Mouse (Mus musculus) neural tube, embryonic 11.5 days (tissue): ENCODE measurements around the gene Ddx11. TPM values are rescaled to one million over a fixed set of nuclear protein-coding genes. Genes with fewer than 3 reads are reported as not detected.
A peak's percentile ranks its signal among the peaks of the same experiment; 100 is the strongest.

Experiments used
- ATAC-seq: fragments of 200-750 bp; cut with Nextera tagmentation; 2 replicates; pipeline ENCODE4 v1.8.0; 2017; ENCODE audit warnings: moderate number of reproducible peaks, mild to moderate bottlenecking, moderate TSS enrichment, moderate library complexity; ENCODE audit not compliant: insufficient read depth, low FRiP score, low TSS enrichment
- DNase-seq: peaks from one replicate; pipeline ENCODE4 v3.0.0-alpha.2; 2015; ENCODE audit warnings: low spot score
- H3K27ac ChIP-seq: fragments of 300-500 bp; sonication (generic); 2 replicates; pipeline ENCODE4 v1.5.1; 2014; ENCODE audit warnings: low read depth, mild to moderate bottlenecking, low read length
- H3K27me3 ChIP-seq: fragments of 300-500 bp; sonication (generic); 2 replicates; pipeline ENCODE4 v1.6.1; 2014; ENCODE audit warnings: mild to moderate bottlenecking, low read length, mixed read lengths; ENCODE audit not compliant: control insufficient read depth, insufficient read depth
- H3K36me3 ChIP-seq: fragments of 300-500 bp; sonication (generic); 2 replicates; pipeline ENCODE4 v1.6.1; 2014; ENCODE audit warnings: mild to moderate bottlenecking, low read length, moderate library complexity, mixed read lengths; ENCODE audit not compliant: control insufficient read depth, insufficient read depth
- H3K4me1 ChIP-seq: fragments of 300-500 bp; sonication (generic); 2 replicates; pipeline ENCODE4 v1.6.1; 2014; ENCODE audit warnings: low read length, mixed read lengths; ENCODE audit not compliant: control insufficient read depth, insufficient read depth
- H3K4me2 ChIP-seq: fragments of 300-500 bp; sonication (generic); 2 replicates; pipeline ENCODE4 v1.6.1; 2014; ENCODE audit warnings: low read depth, mild to moderate bottlenecking, moderate library complexity
- H3K4me3 ChIP-seq: fragments of 300-500 bp; sonication (generic); 2 replicates; pipeline ENCODE4 v1.5.1; 2014; ENCODE audit warnings: low read depth, low read length
- H3K9ac ChIP-seq: fragments of 300-500 bp; sonication (generic); 2 replicates; pipeline ENCODE4 v1.6.1; 2014; ENCODE audit warnings: mild to moderate bottlenecking, low read length
- H3K9me3 ChIP-seq: fragments of 300-500 bp; sonication (generic); 2 replicates; pipeline ENCODE4 v1.6.1; 2016; ENCODE audit warnings: low read length; ENCODE audit not compliant: control insufficient read depth
- WGBS: fragments of 180-500 bp; shearing (Covaris S2); extraction: QIAGEN DNeasy Blood & Tissue Kit; methylation state at CpG from one replicate; pipeline ENCODE4 v1.1.7; 2014; 5-methylcytosine and 5-hydroxymethylcytosine counted together
- polyA plus RNA-seq: library from polyadenylated mRNA; unstranded; fragments of >200 nt; fragmentation: Nextera tagmentation; extraction: Ambion mirVana; gene quantifications from 2 replicates; pipeline ENCODE4 v1.2.1, GENCODE M21; 2014

The Ddx11 gene
- polyA plus RNA-seq, result 16.0 and 16.9 TPM in 2 replicates

DNA sequence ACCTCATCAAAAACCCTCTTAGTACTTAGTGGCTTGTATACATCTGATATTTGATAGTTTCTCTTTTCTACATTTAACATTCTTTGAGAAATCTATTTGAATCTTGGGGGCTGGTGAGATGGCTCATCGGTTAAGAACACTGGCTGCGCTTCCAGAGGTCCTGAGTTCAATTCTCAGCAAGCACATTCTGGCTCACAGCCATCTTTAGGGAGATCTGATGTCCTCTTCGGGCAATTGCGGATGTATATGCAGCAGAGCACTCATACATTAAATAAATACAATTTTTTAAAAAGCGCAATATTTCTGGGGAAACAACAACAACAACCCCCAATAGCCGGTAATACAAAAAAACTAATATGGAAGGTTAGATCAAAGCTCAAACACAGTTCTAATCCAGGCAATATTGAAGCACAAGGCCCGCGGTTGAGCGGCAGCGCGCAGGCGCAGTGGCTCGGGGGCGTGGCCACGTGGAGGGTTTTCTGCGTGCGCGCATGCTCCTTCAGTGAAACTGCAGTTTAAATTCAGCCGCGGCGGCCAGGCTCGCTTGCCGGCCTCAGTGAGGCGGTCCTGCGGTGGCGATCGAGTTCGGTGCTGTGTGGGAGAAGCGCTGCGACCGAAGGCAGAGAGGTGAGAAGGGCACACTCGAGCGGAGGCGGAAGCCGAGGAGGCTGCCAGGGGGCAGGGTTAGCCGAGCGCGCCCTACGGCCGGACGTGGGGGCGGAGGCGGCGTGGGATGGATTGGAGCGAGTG lies at the start of gene Ddx11:
Gene Ddx11, plus strand, starts transcription at position 455 of the 750 bp plus-strand sequence.
- peak; percentile 71 for ATAC-seq
- peak within 1 kb of the TSS; percentile 75 for H3K27ac ChIP-seq
- peak within 1 kb of the TSS; percentile 46 for H3K4me2 ChIP-seq
- H3K27me3 ChIP-seq, result no peaks in the 10 kb centered on the region
- H3K4me3 ChIP-seq, result peak within 1 kb of the TSS; percentile 75
- DNase-seq, result peak; percentile 96
- peak within 1 kb of the TSS; percentile 73 for H3K9ac ChIP-seq
- no peaks in the 10 kb centered on the region for H3K4me1 ChIP-seq
- WGBS, result 6% methylated on average over 45 of the region's 45 CpGs
- H3K9me3 ChIP-seq, result no peaks in the 10 kb centered on the region
- H3K36me3 ChIP-seq, result peaks cover 6% of the 10 kb centered on the region

DNA sequence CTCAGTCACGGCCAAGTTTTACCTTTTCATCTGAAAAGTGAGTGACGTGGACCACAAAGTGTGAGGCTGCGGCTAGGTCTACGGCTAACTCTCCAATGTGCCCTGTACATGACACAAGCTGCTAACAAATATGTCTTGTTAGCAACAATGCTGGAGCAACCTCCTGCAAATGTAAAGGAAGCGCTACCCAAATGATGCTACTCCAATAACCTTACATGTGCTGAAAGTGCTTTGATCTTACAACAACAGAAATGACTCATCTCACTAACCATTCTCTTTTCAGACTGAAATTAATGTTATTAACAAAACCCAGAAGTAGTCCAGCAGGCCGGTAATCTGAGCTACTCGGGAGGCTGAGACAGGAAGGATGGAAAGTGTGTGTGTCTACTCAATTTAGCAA lies 49.3 kb upstream of the Ddx11 start:
- H3K9ac ChIP-seq, result no peak overlapping the region
- H3K27me3 ChIP-seq, result no peaks in the 10 kb centered on the region
- no peak overlapping the region for H3K27ac ChIP-seq
- H3K36me3 ChIP-seq, result no peaks in the 10 kb centered on the region
- peaks cover 11% of the 10 kb centered on the region; the same call in 1 of the 2 replicates for H3K4me1 ChIP-seq
- H3K4me3 ChIP-seq, result no peak overlapping the region
- no peak overlapping the region for H3K4me2 ChIP-seq
- WGBS, result 88% methylated on average over 7 of the region's 7 CpGs
- DNase-seq (no peak), ATAC-seq (no peak)
- no peaks in the 10 kb centered on the region for H3K9me3 ChIP-seq

DNA sequence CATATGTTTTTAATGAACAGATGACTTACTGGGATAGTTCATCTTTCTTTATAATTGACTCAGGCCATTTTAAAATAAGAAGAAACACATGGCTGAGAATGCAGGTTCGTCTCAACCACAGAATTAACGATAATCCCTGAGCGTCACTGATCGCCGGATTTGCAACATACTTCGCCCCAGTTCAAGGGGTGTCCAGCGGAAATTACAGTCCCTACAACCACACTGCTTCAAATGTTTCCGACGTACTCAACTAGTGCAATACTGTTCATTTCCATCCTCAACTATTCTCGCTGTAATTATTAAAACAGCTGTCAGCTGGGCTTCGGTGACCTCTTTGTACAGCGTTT lies 47.5 kb upstream of the Ddx11 start:
- Histone ChIP-seq H3K27ac (no peak overlapping the region), H3K4me2 (peak overlapping the region; percentile 81), H3K9ac (peak overlapping the region; percentile 76), H3K9me3 (no peaks in the 10 kb centered on the region), H3K4me3 (peak overlapping the region; percentile 96), H3K4me1 (peaks cover 11% of the 10 kb centered on the region; the same call in 1 of the 2 replicates), H3K36me3 (peaks cover 3% of the 10 kb centered on the region; the same call in 1 of the 2 replicates), H3K27me3 (no peaks in the 10 kb centered on the region)
- WGBS, result 10% methylated on average over 12 of the region's 12 CpGs
- DNase-seq, result peak; percentile 12
- ATAC-seq, result no peak

DNA sequence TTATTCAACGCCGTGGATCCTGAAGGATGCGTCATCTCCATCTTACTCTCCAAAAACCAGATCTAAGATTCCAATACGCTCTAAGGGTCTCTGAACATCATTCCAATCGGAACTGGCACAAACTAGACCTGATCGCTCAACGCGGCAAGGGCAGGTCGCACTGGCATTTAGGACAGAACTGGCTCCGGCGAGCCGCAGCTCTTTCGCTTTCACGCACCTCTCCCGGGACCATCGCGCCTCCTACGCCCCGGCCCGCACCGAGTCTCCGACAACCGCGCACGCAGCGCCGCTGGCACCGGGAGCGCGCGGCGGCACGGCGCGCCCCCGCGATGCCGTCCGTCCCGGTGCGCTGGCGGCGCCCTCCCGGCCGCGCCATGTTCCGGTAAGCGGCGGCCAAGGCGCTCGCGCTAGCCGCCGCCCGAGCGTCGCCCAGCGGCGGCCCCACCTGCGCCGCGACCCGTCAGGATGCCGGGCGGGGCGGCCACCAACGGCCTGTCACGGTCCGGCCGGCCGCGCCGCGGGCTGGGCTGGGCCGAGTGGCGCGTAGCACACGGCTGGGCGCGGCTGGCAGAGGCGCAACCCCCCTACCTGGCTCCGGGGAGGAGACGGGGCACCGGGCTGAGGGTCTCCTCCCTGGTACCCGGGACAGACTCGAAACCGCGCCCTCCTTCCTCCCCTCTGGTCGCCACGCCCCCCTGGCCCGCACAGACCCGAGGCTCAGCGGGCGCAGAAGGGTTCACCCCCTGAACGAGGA lies 47.0 kb upstream of the Ddx11 start:
- Histone ChIP-seq H3K27me3 (no peaks in the 10 kb centered on the region), H3K4me2 (peak overlapping the region; percentile 81), H3K27ac (peak overlapping the region; percentile 89), H3K9me3 (no peaks in the 10 kb centered on the region), H3K4me1 (peaks cover 11% of the 10 kb centered on the region; the same call in 1 of the 2 replicates), H3K36me3 (peaks cover 3% of the 10 kb centered on the region; the same call in 1 of the 2 replicates), H3K9ac (peak overlapping the region; percentile 76), H3K4me3 (peak overlapping the region; percentile 96)
- ATAC-seq, result peak; percentile 82
- under 1% methylated on average over 76 of the region's 95 CpGs for whole genome bisulfite sequencing
- no peak for DNase-seq

DNA sequence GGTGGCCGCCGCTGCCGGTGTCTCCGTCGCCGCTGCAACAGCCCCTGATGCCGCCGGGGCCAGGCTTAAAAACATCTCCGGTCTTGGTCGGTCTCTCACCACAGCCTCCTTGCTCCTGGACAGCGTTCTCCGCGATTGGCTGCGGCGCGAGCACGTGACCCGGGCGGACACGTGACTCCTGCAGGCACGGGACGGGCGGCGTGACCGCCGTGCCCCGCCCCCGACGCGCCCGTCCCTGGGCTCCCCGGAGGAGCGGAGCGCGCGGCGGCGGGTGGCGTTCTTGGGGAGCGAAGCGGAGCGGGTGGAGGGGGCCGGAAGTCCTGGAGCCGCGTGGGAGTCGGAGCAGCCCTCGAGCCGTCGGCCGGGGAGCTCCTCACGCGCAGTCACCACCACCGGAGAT lies 46.4 kb upstream of the Ddx11 start, which contains the start of gene Ankrd12:
Gene Ankrd12, minus strand, starts transcription at position 156 of the 400 bp plus-strand sequence.
- WGBS, result under 1% methylated on average over 53 of the region's 53 CpGs
- Histone ChIP-seq H3K36me3 (peaks cover 3% of the 10 kb centered on the region; the same call in 1 of the 2 replicates), H3K4me1 (peaks cover 11% of the 10 kb centered on the region; the same call in 1 of the 2 replicates)

DNA sequence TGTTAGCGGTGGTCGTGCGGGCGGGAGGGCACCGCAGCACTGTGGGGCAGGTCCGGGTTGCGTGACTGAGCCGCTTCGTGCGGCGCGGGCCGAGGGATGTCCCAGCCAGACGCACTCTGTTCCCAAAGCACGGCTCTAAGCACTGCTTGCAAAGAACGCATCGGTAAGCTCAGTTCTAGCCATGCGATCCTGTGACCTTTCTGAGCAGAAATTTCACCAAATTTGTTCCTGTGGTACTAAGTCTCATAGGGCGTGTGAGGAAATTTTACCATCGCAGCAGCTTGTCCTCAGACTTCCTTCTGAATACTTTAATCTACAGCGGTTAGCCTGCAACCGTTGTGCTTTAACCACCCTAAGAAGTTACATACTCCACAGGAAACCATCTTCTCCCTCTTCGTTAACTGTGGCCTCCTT lies 45.9 kb upstream of the Ddx11 start:
- DNase-seq (no peak), ATAC-seq (peak; percentile 59; the same call in 1 of the 2 replicates)
- Histone ChIP-seq H3K36me3 (peaks cover 3% of the 10 kb centered on the region; the same call in 1 of the 2 replicates), H3K4me3 (peak overlapping the region; percentile 96), H3K9me3 (no peaks in the 10 kb centered on the region), H3K27ac (peak overlapping the region; percentile 89), H3K27me3 (no peaks in the 10 kb centered on the region), H3K4me2 (peak overlapping the region; percentile 81), H3K9ac (peak overlapping the region; percentile 76), H3K4me1 (peaks cover 11% of the 10 kb centered on the region; the same call in 1 of the 2 replicates)
- under 1% methylated on average over 23 of the region's 23 CpGs for WGBS

More for the DNA sequence above, 46.4 kb upstream of the Ddx11 start, which contains the start of gene Ankrd12:
- H3K4me2 ChIP-seq, result peak within 1 kb of the TSS; percentile 81
- DNase-seq (peak; percentile 95), ATAC-seq (peak; percentile 98)
- H3K9me3 ChIP-seq, result no peaks in the 10 kb centered on the region
- no peaks in the 10 kb centered on the region for H3K27me3 ChIP-seq
- H3K9ac ChIP-seq, result peak within 1 kb of the TSS; percentile 76
- H3K4me3 ChIP-seq, result peak within 1 kb of the TSS; percentile 96
- peak within 1 kb of the TSS; percentile 89 for H3K27ac ChIP-seq

DNA sequence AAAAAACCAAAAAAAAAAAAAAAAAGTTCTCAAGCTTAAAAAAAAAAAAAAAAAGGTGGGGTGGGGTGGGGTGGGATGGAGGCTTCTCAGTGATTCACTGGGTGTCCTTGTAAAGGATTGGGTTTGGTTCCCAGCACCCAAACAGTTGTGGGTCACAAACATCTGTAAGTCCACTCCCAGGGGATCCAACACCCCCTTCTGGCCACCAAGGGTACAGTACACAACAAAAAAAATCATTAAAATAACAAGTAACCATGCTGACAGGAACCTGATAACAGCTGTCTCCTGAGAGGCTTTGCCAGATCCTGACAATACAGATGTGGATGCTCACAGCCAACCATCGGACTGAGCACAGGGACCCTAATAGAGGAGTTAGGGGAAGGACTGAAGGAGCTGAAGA lies 38.8 kb upstream of the Ddx11 start:
- Histone ChIP-seq H3K36me3 (peaks cover 2% of the 10 kb centered on the region; the same call in 1 of the 2 replicates), H3K27me3 (no peaks in the 10 kb centered on the region), H3K27ac (no peak overlapping the region), H3K4me3 (no peak overlapping the region), H3K4me2 (no peak overlapping the region), H3K9ac (no peak overlapping the region), H3K4me1 (no peaks in the 10 kb centered on the region), H3K9me3 (no peaks in the 10 kb centered on the region)
- ATAC-seq, result no peak
- 86% methylated on average over 1 of the region's 1 CpGs for WGBS
- no peak for DNase-seq

DNA sequence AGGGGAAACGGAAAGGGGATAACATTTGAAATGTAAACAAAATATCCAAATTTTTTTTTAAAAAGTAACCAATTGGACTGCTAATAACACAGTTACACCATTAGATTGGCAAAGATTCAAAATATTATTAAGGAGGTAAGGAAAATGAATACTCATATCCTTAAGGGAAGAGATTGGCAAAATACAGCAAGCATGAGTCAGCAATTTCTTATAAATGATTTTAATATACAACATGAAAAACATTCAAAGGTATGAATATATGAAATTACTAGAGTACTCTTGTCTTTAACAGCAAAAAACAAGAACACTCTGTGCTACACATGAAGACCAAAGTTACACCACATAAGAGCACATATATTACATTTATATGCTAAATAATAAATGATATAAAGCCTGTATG lies 38.3 kb upstream of the Ddx11 start:
- Histone ChIP-seq H3K36me3 (peaks cover 2% of the 10 kb centered on the region; the same call in 1 of the 2 replicates), H3K27ac (no peak overlapping the region), H3K9ac (no peak overlapping the region), H3K4me2 (no peak overlapping the region), H3K4me3 (no peak overlapping the region), H3K9me3 (no peaks in the 10 kb centered on the region), H3K4me1 (no peaks in the 10 kb centered on the region), H3K27me3 (no peaks in the 10 kb centered on the region)
- no peak for ATAC-seq
- no peak for DNase-seq
- 93% methylated on average over 1 of the region's 1 CpGs for WGBS
